Mouse (Mus musculus): ENCODE data around the gene Ormdl3. TPM values are rescaled to one million over a fixed set of nuclear protein-coding genes. Genes with fewer than 3 reads are reported as not detected.

The Ormdl3 gene
- polyA plus RNA-seq, 1 experiment from 2014 or later, result 65.1 TPM

- ATAC-seq (replicated peaks; ENCODE audit: extremely low read depth, insufficient read depth, low FRiP score), result no peak
- 58% methylated on average over 3 of the region's 3 CpGs for WGBS
Observed at GRCm38 (mm10) chr11:98547308-98547693, 39.9 kb downstream of the Ormdl3 start.

GRCm38 (mm10) chr11:98546529-98547307 lies 40.5 kb downstream of the Ormdl3 start:
- H3K27me3 ChIP-seq (ENCODE audit: control insufficient read depth, insufficient read depth, low read length), result peaks cover 51% of the 10 kb centered on the region
- no peak for ATAC-seq (replicated peaks; ENCODE audit: extremely low read depth, insufficient read depth, low FRiP score)
- 46% methylated on average over 12 of the region's 12 CpGs for WGBS

More at GRCm38 (mm10) chr11:98547308-98547693, 39.9 kb downstream of the Ormdl3 start:
- peaks cover 8% of the 10 kb centered on the region for H3K4me1 ChIP-seq (ENCODE audit: control insufficient read depth, insufficient read depth, low read length)
- H3K27ac ChIP-seq (ENCODE audit: low read length), result no peak overlapping the region
- no peak overlapping the region for H3K9ac ChIP-seq (ENCODE audit: low read length)
- H3K36me3 ChIP-seq (ENCODE audit: control insufficient read depth, insufficient read depth), result no peaks in the 10 kb centered on the region
- no peak overlapping the region for H3K4me2 ChIP-seq (ENCODE audit: low read depth, low read length)
- H3K27me3 ChIP-seq (ENCODE audit: control insufficient read depth, insufficient read depth, low read length), result peaks cover 50% of the 10 kb centered on the region
- no peak overlapping the region for H3K4me3 ChIP-seq (ENCODE audit: low read length)
- H3K9me3 ChIP-seq (replicated peaks; ENCODE audit: control insufficient read depth, low read length), result no peaks in the 10 kb centered on the region

GRCm38 (mm10) chr11:98545711-98546231 lies 41.4 kb downstream of the Ormdl3 start, which contains the start of gene Ikzf3:
TSS of gene Ikzf3 (minus strand) at chr11:98546031.
- peaks cover 3% of the 10 kb centered on the region for H3K4me1 ChIP-seq (ENCODE audit: control insufficient read depth, insufficient read depth, low read length)
- H3K4me3 ChIP-seq (ENCODE audit: low read length), result peak within 1 kb of the TSS; percentile 60
- peaks cover 51% of the 10 kb centered on the region for H3K27me3 ChIP-seq (ENCODE audit: control insufficient read depth, insufficient read depth, low read length)
- peak; percentile 37 for ATAC-seq (replicated peaks; ENCODE audit: extremely low read depth, insufficient read depth, low FRiP score)
- H3K9me3 ChIP-seq (replicated peaks; ENCODE audit: control insufficient read depth, low read length), result no peaks in the 10 kb centered on the region
- WGBS, result 2% methylated on average over 58 of the region's 58 CpGs
- peak within 1 kb of the TSS; percentile 95 for H3K4me2 ChIP-seq (ENCODE audit: low read depth, low read length)
- no peak within 1 kb of the TSS; the same call in 1 of the 2 replicates for H3K27ac ChIP-seq (ENCODE audit: low read length)
- no peaks in the 10 kb centered on the region for H3K36me3 ChIP-seq (ENCODE audit: control insufficient read depth, insufficient read depth)
- H3K9ac ChIP-seq (ENCODE audit: low read length), result peak within 1 kb of the TSS; percentile 66

More at GRCm38 (mm10) chr11:98546529-98547307, 40.5 kb downstream of the Ormdl3 start:
- Histone ChIP-seq H3K4me3 (ENCODE audit: low read length) (no peak overlapping the region), H3K27ac (ENCODE audit: low read length) (no peak overlapping the region), H3K9ac (ENCODE audit: low read length) (no peak overlapping the region), H3K36me3 (ENCODE audit: control insufficient read depth, insufficient read depth) (no peaks in the 10 kb centered on the region), H3K4me2 (ENCODE audit: low read depth, low read length) (no peak overlapping the region), H3K9me3 (replicated peaks; ENCODE audit: control insufficient read depth, low read length) (no peaks in the 10 kb centered on the region), H3K4me1 (ENCODE audit: control insufficient read depth, insufficient read depth, low read length) (peaks cover 6% of the 10 kb centered on the region)

- 4% methylated on average over 16 of the region's 16 CpGs for WGBS
- Histone ChIP-seq H3K4me2 (ENCODE audit: low read depth, low read length) (peak overlapping the region; percentile 95), H3K27me3 (ENCODE audit: control insufficient read depth, insufficient read depth, low read length) (peaks cover 49% of the 10 kb centered on the region), H3K9me3 (replicated peaks; ENCODE audit: control insufficient read depth, low read length) (peaks cover 3% of the 10 kb centered on the region; the same call in 1 of the 2 replicates), H3K27ac (ENCODE audit: low read length) (no peak overlapping the region), H3K9ac (ENCODE audit: low read length) (peak overlapping the region; percentile 66), H3K36me3 (ENCODE audit: control insufficient read depth, insufficient read depth) (no peaks in the 10 kb centered on the region), H3K4me3 (ENCODE audit: low read length) (peak overlapping the region; percentile 60), H3K4me1 (ENCODE audit: control insufficient read depth, insufficient read depth, low read length) (no peaks in the 10 kb centered on the region)
- ATAC-seq (replicated peaks; ENCODE audit: extremely low read depth, insufficient read depth, low FRiP score), result no peak
Observed at GRCm38 (mm10) chr11:98544890-98545677, 42.1 kb downstream of the Ormdl3 start.

- H3K36me3 ChIP-seq (ENCODE audit: control insufficient read depth, insufficient read depth), result no peaks in the 10 kb centered on the region
- no peak overlapping the region for H3K27ac ChIP-seq (ENCODE audit: low read length)
- 76% methylated on average over 1 of the region's 1 CpGs for WGBS
- no peaks in the 10 kb centered on the region for H3K4me1 ChIP-seq (ENCODE audit: control insufficient read depth, insufficient read depth, low read length)
- ATAC-seq (replicated peaks; ENCODE audit: extremely low read depth, insufficient read depth, low FRiP score), result no peak
- peaks cover 4% of the 10 kb centered on the region for H3K9me3 ChIP-seq (replicated peaks; ENCODE audit: control insufficient read depth, low read length)
- no peak overlapping the region for H3K9ac ChIP-seq (ENCODE audit: low read length)
- H3K4me3 ChIP-seq (ENCODE audit: low read length), result no peak overlapping the region
- peaks cover 44% of the 10 kb centered on the region for H3K27me3 ChIP-seq (ENCODE audit: control insufficient read depth, insufficient read depth, low read length)
- no peak overlapping the region for H3K4me2 ChIP-seq (ENCODE audit: low read depth, low read length)
Observed at GRCm38 (mm10) chr11:98543414-98543813, 43.8 kb downstream of the Ormdl3 start.

GRCm38 (mm10) chr11:98542553-98542952 lies 44.6 kb downstream of the Ormdl3 start:
- H3K36me3 ChIP-seq (ENCODE audit: control insufficient read depth, insufficient read depth), result no peaks in the 10 kb centered on the region
- H3K9me3 ChIP-seq (replicated peaks; ENCODE audit: control insufficient read depth, low read length), result peaks cover 4% of the 10 kb centered on the region
- no peaks in the 10 kb centered on the region for H3K4me1 ChIP-seq (ENCODE audit: control insufficient read depth, insufficient read depth, low read length)
- ATAC-seq (replicated peaks; ENCODE audit: extremely low read depth, insufficient read depth, low FRiP score), result no peak
- peaks cover 35% of the 10 kb centered on the region for H3K27me3 ChIP-seq (ENCODE audit: control insufficient read depth, insufficient read depth, low read length)
- H3K27ac ChIP-seq (ENCODE audit: low read length), result no peak overlapping the region
- H3K9ac ChIP-seq (ENCODE audit: low read length), result no peak overlapping the region
- H3K4me3 ChIP-seq (ENCODE audit: low read length), result no peak overlapping the region
- WGBS, result 68% methylated on average over 8 of the region's 8 CpGs
- H3K4me2 ChIP-seq (ENCODE audit: low read depth, low read length), result no peak overlapping the region

GRCm38 (mm10) chr11:98540319-98540718 lies 46.8 kb downstream of the Ormdl3 start:
- H3K4me3 ChIP-seq (ENCODE audit: low read length), result no peak overlapping the region
- no peaks in the 10 kb centered on the region for H3K36me3 ChIP-seq (ENCODE audit: control insufficient read depth, insufficient read depth)
- no peak overlapping the region for H3K27ac ChIP-seq (ENCODE audit: low read length)
- no peak overlapping the region for H3K9ac ChIP-seq (ENCODE audit: low read length)
- no peak overlapping the region for H3K4me2 ChIP-seq (ENCODE audit: low read depth, low read length)
- no peak for ATAC-seq (replicated peaks; ENCODE audit: extremely low read depth, insufficient read depth, low FRiP score)
- peaks cover 4% of the 10 kb centered on the region for H3K9me3 ChIP-seq (replicated peaks; ENCODE audit: control insufficient read depth, low read length)
- WGBS, result 80% methylated on average over 5 of the region's 5 CpGs
- no peaks in the 10 kb centered on the region for H3K4me1 ChIP-seq (ENCODE audit: control insufficient read depth, insufficient read depth, low read length)
- peaks cover 13% of the 10 kb centered on the region for H3K27me3 ChIP-seq (ENCODE audit: control insufficient read depth, insufficient read depth, low read length)

GRCm38 (mm10) chr11:98537480-98538034 lies 49.6 kb downstream of the Ormdl3 start:
- H3K4me1 ChIP-seq (ENCODE audit: control insufficient read depth, insufficient read depth, low read length), result no peaks in the 10 kb centered on the region
- H3K4me3 ChIP-seq (ENCODE audit: low read length), result no peak overlapping the region
- H3K36me3 ChIP-seq (ENCODE audit: control insufficient read depth, insufficient read depth), result no peaks in the 10 kb centered on the region
- H3K4me2 ChIP-seq (ENCODE audit: low read depth, low read length), result no peak overlapping the region
- peaks cover 6% of the 10 kb centered on the region for H3K9me3 ChIP-seq (replicated peaks; ENCODE audit: control insufficient read depth, low read length)
- ATAC-seq (replicated peaks; ENCODE audit: extremely low read depth, insufficient read depth, low FRiP score), result no peak
- H3K27ac ChIP-seq (ENCODE audit: low read length), result no peak overlapping the region
- H3K27me3 ChIP-seq (ENCODE audit: control insufficient read depth, insufficient read depth, low read length), result peaks cover 3% of the 10 kb centered on the region
- no peak overlapping the region for H3K9ac ChIP-seq (ENCODE audit: low read length)
